Mouse (Mus musculus) ES-Bruce4 (cell line): ENCODE data around the gene Rhof.

ENCODE experiments used
- CTCF ChIP-seq: IDR thresholded peaks from one replicate; pipeline ENCODE4 v1.8.1; 2011; ENCODE audit warnings: low read depth, low read length
- EP300 ChIP-seq: IDR thresholded peaks from 2 replicates; pipeline ENCODE4 v1.6.1; 2011; ENCODE audit warnings: low read depth, low read length; ENCODE audit not compliant: insufficient read depth
- POLR2A ChIP-seq: IDR thresholded peaks from one replicate; pipeline ENCODE4 v1.8.1; 2011; ENCODE audit warnings: low read length; ENCODE audit not compliant: insufficient read depth

DNA sequence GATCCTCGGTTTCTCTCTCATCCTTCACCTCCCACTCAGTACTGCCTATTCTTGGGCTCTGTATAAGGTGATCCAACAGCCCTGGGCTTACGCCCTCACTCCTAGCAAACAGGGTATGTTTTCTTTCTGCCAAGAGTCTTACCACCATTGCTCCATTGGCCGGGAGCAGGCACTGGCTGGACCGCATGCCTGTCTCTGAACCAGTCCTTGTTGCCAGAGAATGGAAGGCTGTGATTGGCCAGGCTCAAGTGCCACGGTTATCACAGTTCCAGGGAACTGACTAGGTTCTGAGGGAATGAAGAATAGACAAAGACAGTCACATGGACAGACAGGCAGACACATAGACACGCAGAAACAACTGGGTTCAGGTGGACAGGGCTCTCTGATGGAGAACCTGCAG is 27.7 kb downstream of the Rhof start:
- TF ChIP-seq CTCF (no peak), POLR2A (no peak), EP300 (no peak)
